Mouse (Mus musculus): ENCODE measurements around the gene Pkd2. TPM values are rescaled to one million over a fixed set of nuclear protein-coding genes. Genes with fewer than 3 reads are reported as not detected.
A peak's percentile ranks its signal among the peaks of the same experiment; 100 is the strongest.

Gene Pkd2
- total and polyA plus RNA-seq, 3 experiments = not detected

DNA sequence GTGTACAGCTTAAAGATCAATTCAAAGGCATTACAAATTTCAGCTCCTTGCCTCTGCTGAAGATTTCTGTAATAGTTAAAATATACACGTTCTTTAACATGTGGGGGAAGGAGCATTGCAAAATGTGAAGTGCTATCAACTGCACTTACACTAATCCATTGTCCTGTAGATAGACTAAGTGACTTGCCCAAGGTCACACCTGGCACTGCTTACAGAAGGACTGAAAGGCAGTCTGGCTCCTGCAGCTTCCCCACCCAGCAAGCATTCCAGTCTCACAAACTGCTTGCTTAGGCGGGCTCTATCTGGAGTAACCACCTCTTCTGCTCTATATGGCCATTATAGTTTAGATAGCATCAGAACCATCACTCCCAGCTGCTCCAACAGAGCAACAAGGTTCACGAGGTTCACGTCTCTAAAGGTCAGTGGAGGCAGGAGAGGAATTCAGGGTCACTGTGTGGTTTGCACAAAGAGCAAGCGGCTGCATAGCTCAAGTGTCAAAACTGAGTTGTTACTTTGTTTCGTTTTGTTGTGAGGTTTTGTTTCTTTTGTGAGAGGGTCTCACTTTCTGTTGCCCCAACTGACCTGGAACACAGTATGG, 25.2 kb upstream of the Pkd2 start:
- peak overlapping the region; percentile 40; the same call in 1 of the 2 replicates for H3K4me2 ChIP-seq (ENCODE audit: insufficient read depth, low read depth, poor library complexity, severe bottlenecking)
- H3K4me3 ChIP-seq (replicated peaks in 1 of 3; ENCODE audit: low read depth in 2 of 3, low read length in 2 of 3, poor library complexity in 1 of 3) = no peak overlapping the region
- dilution Hi-C loops (cut with MboI; ENCODE audit: extremely low pct_ligation_motif_present, extremely low pct_unique_long_range_greater_than_20kb, low sequenced_read_pairs) (no loop called here), in situ Hi-C loops (cut with MboI; ENCODE audit: low pct_ligation_motif_present, low pct_unique_long_range_greater_than_20kb, low sequenced_read_pairs) (loop anchor here (25.0 kb wide), 1 partner anchor 222 kb away; the partner anchor contains the start of gene Dmp1)
- H3K36me3 ChIP-seq (replicated peaks in 1 of 2; ENCODE audit: control insufficient read depth in 1 of 2, insufficient read depth in 1 of 2, low read length in 1 of 2) = peaks cover 0 to 4% of the 10 kb centered on the region in 2 experiments
- no peak overlapping the region for H3K27ac ChIP-seq (ENCODE audit: insufficient read depth, low read depth)
- H3K4me1 ChIP-seq (ENCODE audit: control insufficient read depth in 1 of 2, insufficient read depth in 2 of 2) = peaks cover 3 to 17% of the 10 kb centered on the region in 2 experiments; a peak in 3 of 4 replicates
- no peaks in the 10 kb centered on the region for H3K79me2 ChIP-seq (replicated peaks; ENCODE audit: control insufficient read depth, extremely low read depth, insufficient read depth, poor library complexity, severe bottlenecking)
- DNase-seq (ENCODE audit: extremely low read depth) = no peak
- no peak overlapping the region for H3K9ac ChIP-seq (ENCODE audit: insufficient read depth, low read depth)
- TF ChIP-seq TCF12 (IDR thresholded peaks at IDR 0.05; ENCODE audit: low read depth, low read length) = no peak
- no peak for TF ChIP-seq JUN (IDR thresholded peaks at IDR 0.05; ENCODE audit: insufficient read depth, low read depth, low read length)
- no peak for TF ChIP-seq CTCF (conservative IDR thresholded peaks at IDR 0.05 in 1 of 2, IDR thresholded peaks at IDR 0.05 in 1 of 2; ENCODE audit: low read depth in 2 of 2, low read length in 2 of 2)
- TF ChIP-seq SMC3 (IDR thresholded peaks at IDR 0.05; ENCODE audit: low read depth, low read length) = no peak
- TF ChIP-seq ELF1 (IDR thresholded peaks at IDR 0.05; ENCODE audit: low read depth, low read length) = no peak
- TF ChIP-seq NELFE (IDR thresholded peaks at IDR 0.05; ENCODE audit: low read depth, low read length) = no peak
- TF ChIP-seq MXI1 (IDR thresholded peaks at IDR 0.05; ENCODE audit: low read depth, low read length) = no peak
- no peaks in the 10 kb centered on the region for H3K9me3 ChIP-seq (replicated peaks; ENCODE audit: low read length)
- no peaks in the 10 kb centered on the region for H3K27me3 ChIP-seq (replicated peaks)

DNA sequence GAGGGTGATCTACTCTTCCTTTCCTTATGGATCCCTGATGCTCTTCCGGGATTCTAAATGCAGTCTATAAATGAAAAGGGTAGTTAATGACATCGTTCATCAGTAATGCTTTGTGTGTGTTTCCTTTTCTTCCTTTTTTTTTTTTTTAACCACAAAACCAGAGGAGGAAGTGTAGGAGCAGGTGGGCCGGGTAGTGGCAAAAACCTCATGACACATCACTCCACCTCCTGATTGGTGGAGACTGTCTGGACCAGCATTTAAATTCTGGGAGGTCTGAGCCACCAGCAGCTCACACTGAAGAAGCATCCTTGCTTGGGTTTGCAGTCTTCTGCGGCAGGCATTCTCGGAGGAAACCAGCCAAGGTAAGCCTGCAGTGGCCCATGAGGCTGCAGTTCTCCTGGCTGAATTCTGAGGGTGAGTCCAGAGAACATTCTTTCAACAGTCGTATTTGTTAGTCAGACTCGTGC, 24.4 kb upstream of the Pkd2 start, which contains the start of gene Spp1:
Spp1 (plus strand) TSS at position 284 of the 467 bp plus-strand sequence.
- H3K27ac ChIP-seq (ENCODE audit: insufficient read depth, low read depth) = no peak within 1 kb of the TSS

More for the DNA sequence above, 24.4 kb upstream of the Pkd2 start, which contains the start of gene Spp1:
- in situ Hi-C loops (cut with MboI; ENCODE audit: low pct_ligation_motif_present, low pct_unique_long_range_greater_than_20kb, low sequenced_read_pairs) = loop anchor here (25.0 kb wide), 1 partner anchor 223 kb away; the partner anchor contains the start of gene Dmp1
- Histone ChIP-seq H3K79me2 (replicated peaks; ENCODE audit: control insufficient read depth, extremely low read depth, insufficient read depth, poor library complexity, severe bottlenecking) (no peaks in the 10 kb centered on the region), H3K36me3 (replicated peaks in 1 of 2; ENCODE audit: control insufficient read depth in 1 of 2, insufficient read depth in 1 of 2, low read length in 1 of 2) (peaks cover 0 to 7% of the 10 kb centered on the region in 2 experiments), H3K9me3 (replicated peaks; ENCODE audit: low read length) (no peaks in the 10 kb centered on the region), H3K4me2 (ENCODE audit: insufficient read depth, low read depth, poor library complexity, severe bottlenecking) (peak within 1 kb of the TSS; percentile 40; the same call in 1 of the 2 replicates), H3K27me3 (replicated peaks) (no peaks in the 10 kb centered on the region), H3K4me1 (ENCODE audit: control insufficient read depth in 1 of 2, insufficient read depth in 2 of 2) (peaks cover 3 to 17% of the 10 kb centered on the region in 2 experiments; a peak in 3 of 4 replicates), H3K4me3 (replicated peaks in 1 of 3; ENCODE audit: low read depth in 2 of 3, low read length in 2 of 3, poor library complexity in 1 of 3) (peak within 1 kb of the TSS in 1 of 3 experiments; percentile 42), H3K9ac (ENCODE audit: insufficient read depth, low read depth) (no peak within 1 kb of the TSS)
- dilution Hi-C loops (cut with MboI; ENCODE audit: extremely low pct_ligation_motif_present, extremely low pct_unique_long_range_greater_than_20kb, low sequenced_read_pairs) = no loop called here
- 0 out of 2 replicates have a peak, but pooled peaks have one; percentile 15 for TF ChIP-seq TBP (conservative IDR thresholded peaks at IDR 0.05; ENCODE audit: low read depth, low read length)
- 0 out of 2 replicates have a peak, but pooled peaks have one; percentile 2 for TF ChIP-seq MAFK (IDR thresholded peaks at IDR 0.05; ENCODE audit: insufficient replicate concordance, low read length)
- no peak for TF ChIP-seq HCFC1 (IDR thresholded peaks at IDR 0.05; ENCODE audit: low read depth, low read length)
- TF ChIP-seq ZNF384 (IDR thresholded peaks at IDR 0.05; ENCODE audit: low read depth, low read length) = peak; percentile 89
- TF ChIP-seq ELF1 (IDR thresholded peaks at IDR 0.05; ENCODE audit: low read depth, low read length) = 0 out of 2 replicates have a peak, but pooled peaks have one; percentile 36
- 0 out of 2 replicates have a peak, but pooled peaks have one; percentile 24 for TF ChIP-seq SIN3A (IDR thresholded peaks at IDR 0.05; ENCODE audit: low read length)
- TF ChIP-seq KAT2A (IDR thresholded peaks at IDR 0.05; ENCODE audit: insufficient replicate concordance, low read length) = no peak
- no peak for TF ChIP-seq CHD1 (IDR thresholded peaks at IDR 0.05; ENCODE audit: low read depth, low read length)
- TF ChIP-seq POLR2A (IDR thresholded peaks at IDR 0.05; ENCODE audit: low read depth, low read length) = peak; percentile 38; the same call in 1 of the 2 replicates
- DNase-seq (ENCODE audit: extremely low read depth) = peak; percentile 77

All from CH12.LX (cell line).